Mouse (Mus musculus) ES-Bruce4 (cell line): Measurements from ENCODE around the gene Cradd.

Source experiments
- CTCF ChIP-seq: IDR thresholded peaks from one replicate; pipeline ENCODE4 v1.8.1; 2011; ENCODE audit warnings: low read depth, low read length
- EP300 ChIP-seq: IDR thresholded peaks from 2 replicates; pipeline ENCODE4 v1.6.1; 2011; ENCODE audit warnings: low read depth, low read length; ENCODE audit not compliant: insufficient read depth
- POLR2A ChIP-seq: IDR thresholded peaks from one replicate; pipeline ENCODE4 v1.8.1; 2011; ENCODE audit warnings: low read length; ENCODE audit not compliant: insufficient read depth

DNA sequence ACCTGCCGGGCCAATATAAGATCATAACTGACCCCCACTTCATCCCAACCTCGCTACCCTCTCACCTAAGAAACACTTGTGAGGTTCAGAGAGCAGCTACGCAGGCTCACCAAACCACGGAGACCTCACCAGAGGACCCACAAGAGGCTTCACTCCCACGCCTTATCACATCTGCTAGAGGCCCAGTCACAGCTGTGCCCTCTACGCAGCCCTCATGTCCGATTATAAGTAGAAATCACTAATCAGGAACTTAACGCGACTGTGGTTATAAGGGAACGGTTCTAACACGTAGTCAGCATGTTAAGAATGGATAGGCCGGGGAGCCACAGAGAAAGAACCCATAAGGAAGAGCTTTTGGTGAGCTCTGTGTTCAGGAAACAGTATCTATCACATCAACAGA, 40.5 kb downstream of the Cradd start:
- no peak for TF ChIP-seq POLR2A
- TF ChIP-seq CTCF, result no peak
- no peak for TF ChIP-seq EP300
